ENCODE assay signal across 22 mouse cellular contexts in the genomic region with DNA sequence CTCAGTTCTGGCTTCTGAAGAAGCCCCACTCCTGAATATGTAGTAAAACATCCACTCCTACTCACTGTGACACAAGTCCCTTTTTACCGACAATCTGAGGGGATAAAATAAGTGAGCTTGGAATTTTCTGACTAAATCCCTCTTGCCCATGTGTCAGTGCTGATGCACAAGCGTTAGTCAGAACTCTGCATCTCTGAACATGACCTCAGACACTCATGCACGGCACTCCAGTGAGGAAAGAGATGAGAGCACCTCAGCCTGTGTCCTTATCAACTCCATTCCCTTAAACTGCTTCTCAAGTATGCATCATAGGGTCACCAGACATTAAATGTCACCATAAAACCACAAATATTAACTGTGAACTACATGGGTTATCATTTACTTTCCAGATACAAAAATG.
"Had no signal": no experiment of that assay in that cellular context is flagged by ENCODE, and none has a peak within 500 bp of the region (broad histone marks: within the 10 kb centered on the region; RNA-seq: fewer than 3 reads in every experiment).

No protein-coding gene starts in this region.

- ATAC-seq: hindbrain, embryonic 16.5 days; inflammation-experienced regulatory T-cells, adult 6 months; intestine, embryonic 15.5 days; intestine, postnatal 0 days had no signal

- DNase-seq: gastrocnemius, postnatal 25 days; heart, adult 18-20 months; heart, postnatal 10 days; heart, postnatal 4 days; kidney, adult 18-20 months; kidney, adult 8-10 months; kidney, postnatal 10 days; kidney, postnatal 25 days; kidney, postnatal 4 days; liver; liver, embryonic 13.5 days had no signal

- H3K27ac ChIP-seq: heart, embryonic 10.5 days; hindbrain, embryonic 10.5 days; hindbrain, embryonic 12.5 days; hindbrain, embryonic 14.5 days; intestine, embryonic 15.5 days; limb, embryonic 10.5 days; limb, embryonic 12.5 days; liver, embryonic 13.5 days had no signal

- H3K4me3 ChIP-seq: heart, embryonic 10.5 days; heart, embryonic 12.5 days; hindbrain, embryonic 10.5 days; hindbrain, embryonic 12.5 days; intestine, embryonic 15.5 days; limb, embryonic 10.5 days; limb, embryonic 12.5 days; liver, embryonic 13.5 days had no signal
